Mouse (Mus musculus) neural tube, embryonic 12.5 days (tissue): ENCODE measurements around the gene F2r. TPM values are rescaled to one million over a fixed set of nuclear protein-coding genes. Genes with fewer than 3 reads are reported as not detected.
A peak's percentile ranks its signal among the peaks of the same experiment; 100 is the strongest.

ENCODE experiments used
- ATAC-seq: fragments of 200-750 bp; cut with Nextera tagmentation; 2 replicates; pipeline ENCODE4 v1.8.0; 2017; ENCODE audit warnings: low read depth, mild to moderate bottlenecking, moderate TSS enrichment, moderate library complexity; ENCODE audit not compliant: low FRiP score
- H3K27ac ChIP-seq: fragments of 300-500 bp; sonication (generic); 2 replicates; pipeline ENCODE4 v1.5.1; 2016
- H3K27me3 ChIP-seq: fragments of 300-500 bp; sonication (generic); replicated peaks from 2 replicates; pipeline ENCODE4 v1.6.1; 2016; ENCODE audit warnings: mild to moderate bottlenecking
- H3K36me3 ChIP-seq: fragments of 300-500 bp; sonication (generic); 2 replicates; pipeline ENCODE4 v1.6.1; 2016; ENCODE audit warnings: mild to moderate bottlenecking
- H3K4me1 ChIP-seq: fragments of 300-500 bp; sonication (generic); 2 replicates; pipeline ENCODE4 v1.6.1; 2016
- H3K4me2 ChIP-seq: fragments of 300-500 bp; sonication (generic); replicated peaks from 2 replicates; pipeline ENCODE4 v1.6.1; 2016; ENCODE audit warnings: mild to moderate bottlenecking
- H3K4me3 ChIP-seq: fragments of 300-500 bp; sonication (generic); 2 replicates; pipeline ENCODE4 v1.5.1; 2016
- H3K9ac ChIP-seq: fragments of 300-500 bp; sonication (generic); 2 replicates; pipeline ENCODE4 v1.6.1; 2016; ENCODE audit warnings: mild to moderate bottlenecking
- H3K9me3 ChIP-seq: fragments of 300-500 bp; sonication (generic); 2 replicates; pipeline ENCODE4 v1.6.1; 2016; ENCODE audit warnings: mild to moderate bottlenecking
- WGBS: fragments of 180-500 bp; shearing (Covaris S2); methylation state at CpG from one replicate; pipeline ENCODE4 v1.1.7; 2016; 5-methylcytosine and 5-hydroxymethylcytosine counted together
- polyA plus RNA-seq: library from polyadenylated mRNA; unstranded; fragments of >200 nt; fragmentation: Nextera tagmentation; extraction: Ambion mirVana; gene quantifications from 2 replicates; pipeline ENCODE4 v1.2.1, GENCODE M21; 2016

The F2r gene
- polyA plus RNA-seq, 1 experiment from 2014 or later, result 118 TPM

- no peaks in the 10 kb centered on the region for H3K9me3 ChIP-seq
- H3K27ac ChIP-seq, result no peak overlapping the region
- no peaks in the 10 kb centered on the region for H3K27me3 ChIP-seq
- H3K4me3 ChIP-seq, result no peak overlapping the region
- H3K9ac ChIP-seq, result no peak overlapping the region
- 69% methylated on average over 7 of the region's 7 CpGs for WGBS
- no peak for ATAC-seq
- H3K36me3 ChIP-seq, result no peaks in the 10 kb centered on the region
- peaks cover 8% of the 10 kb centered on the region for H3K4me1 ChIP-seq
- no peak overlapping the region for H3K4me2 ChIP-seq
Measured at GRCm38 (mm10) chr13:95643740-95644139, 25.5 kb upstream of the F2r start.

- no peak overlapping the region for H3K27ac ChIP-seq
- no peak overlapping the region for H3K9ac ChIP-seq
- H3K4me1 ChIP-seq, result peaks cover 13% of the 10 kb centered on the region
- no peak overlapping the region for H3K4me2 ChIP-seq
- no peaks in the 10 kb centered on the region for H3K27me3 ChIP-seq
- no peak for ATAC-seq
- no peak overlapping the region for H3K4me3 ChIP-seq
- 90% methylated on average over 17 of the region's 17 CpGs for WGBS
- H3K36me3 ChIP-seq, result no peaks in the 10 kb centered on the region
- no peaks in the 10 kb centered on the region for H3K9me3 ChIP-seq
Measured at GRCm38 (mm10) chr13:95641061-95641986, 23.0 kb upstream of the F2r start.

GRCm38 (mm10) chr13:95640408-95640807 is 22.1 kb upstream of the F2r start:
- Histone ChIP-seq H3K36me3 (no peaks in the 10 kb centered on the region), H3K4me2 (no peak overlapping the region), H3K4me3 (no peak overlapping the region), H3K27ac (no peak overlapping the region), H3K9ac (no peak overlapping the region), H3K27me3 (no peaks in the 10 kb centered on the region), H3K9me3 (no peaks in the 10 kb centered on the region), H3K4me1 (peaks cover 13% of the 10 kb centered on the region)
- no peak for ATAC-seq
- WGBS, result 97% methylated on average over 1 of the region's 1 CpGs

- no peak overlapping the region for H3K4me2 ChIP-seq
- no peaks in the 10 kb centered on the region for H3K9me3 ChIP-seq
- H3K36me3 ChIP-seq, result 0 out of 2 replicates have a peak, but pooled peaks cover 3% of the 10 kb centered on the region
- peaks cover 13% of the 10 kb centered on the region for H3K4me1 ChIP-seq
- WGBS, result 83% methylated on average over 15 of the region's 15 CpGs
- peak; percentile 69 for ATAC-seq
- H3K27me3 ChIP-seq, result no peaks in the 10 kb centered on the region
- H3K9ac ChIP-seq, result no peak overlapping the region
- no peak overlapping the region for H3K27ac ChIP-seq
- H3K4me3 ChIP-seq, result no peak overlapping the region
Measured at GRCm38 (mm10) chr13:95639336-95640116, 21.2 kb upstream of the F2r start.

- Histone ChIP-seq H3K9ac (no peak overlapping the region), H3K4me1 (peaks cover 13% of the 10 kb centered on the region), H3K27ac (peak overlapping the region; percentile 12; the same call in 1 of the 2 replicates), H3K4me3 (no peak overlapping the region), H3K36me3 (0 out of 2 replicates have a peak, but pooled peaks cover 3% of the 10 kb centered on the region), H3K4me2 (no peak overlapping the region), H3K27me3 (no peaks in the 10 kb centered on the region), H3K9me3 (no peaks in the 10 kb centered on the region)
- ATAC-seq, result no peak
- 40% methylated on average over 5 of the region's 5 CpGs for WGBS
Measured at GRCm38 (mm10) chr13:95638894-95639293, 20.6 kb upstream of the F2r start.

GRCm38 (mm10) chr13:95637737-95638136 is 19.4 kb upstream of the F2r start:
- WGBS, result 82% methylated on average over 10 of the region's 10 CpGs
- Histone ChIP-seq H3K36me3 (0 out of 2 replicates have a peak, but pooled peaks cover 3% of the 10 kb centered on the region), H3K4me1 (peaks cover 13% of the 10 kb centered on the region), H3K27me3 (no peaks in the 10 kb centered on the region), H3K4me3 (no peak overlapping the region), H3K4me2 (no peak overlapping the region), H3K9ac (no peak overlapping the region), H3K9me3 (no peaks in the 10 kb centered on the region), H3K27ac (no peak overlapping the region)
- no peak for ATAC-seq

GRCm38 (mm10) chr13:95635301-95635700 is 17.0 kb upstream of the F2r start:
- no peak overlapping the region for H3K27ac ChIP-seq
- no peak overlapping the region for H3K4me2 ChIP-seq
- H3K4me3 ChIP-seq, result no peak overlapping the region
- H3K27me3 ChIP-seq, result no peaks in the 10 kb centered on the region
- H3K4me1 ChIP-seq, result peaks cover 13% of the 10 kb centered on the region
- H3K9me3 ChIP-seq, result no peaks in the 10 kb centered on the region
- WGBS, result 92% methylated on average over 12 of the region's 12 CpGs
- H3K9ac ChIP-seq, result no peak overlapping the region
- ATAC-seq, result no peak
- peaks cover 10% of the 10 kb centered on the region; the same call in 1 of the 2 replicates for H3K36me3 ChIP-seq

- H3K9me3 ChIP-seq, result no peaks in the 10 kb centered on the region
- H3K4me2 ChIP-seq, result no peak overlapping the region
- peaks cover 18% of the 10 kb centered on the region; the same call in 1 of the 2 replicates for H3K36me3 ChIP-seq
- H3K4me3 ChIP-seq, result no peak overlapping the region
- H3K9ac ChIP-seq, result no peak overlapping the region
- H3K27me3 ChIP-seq, result no peaks in the 10 kb centered on the region
- no peak for ATAC-seq
- no peak overlapping the region for H3K27ac ChIP-seq
- 15% methylated on average over 2 of the region's 2 CpGs for WGBS
- peaks cover 13% of the 10 kb centered on the region for H3K4me1 ChIP-seq
Measured at GRCm38 (mm10) chr13:95634451-95634850, 16.2 kb upstream of the F2r start.

GRCm38 (mm10) chr13:95633384-95633783 is 15.1 kb upstream of the F2r start:
- no peaks in the 10 kb centered on the region for H3K9me3 ChIP-seq
- no peak for ATAC-seq
- 77% methylated on average over 2 of the region's 2 CpGs for WGBS
- no peak overlapping the region for H3K27ac ChIP-seq
- H3K27me3 ChIP-seq, result no peaks in the 10 kb centered on the region
- H3K4me1 ChIP-seq, result peaks cover 6% of the 10 kb centered on the region; the same call in 1 of the 2 replicates
- peaks cover 23% of the 10 kb centered on the region; the same call in 1 of the 2 replicates for H3K36me3 ChIP-seq
- H3K4me3 ChIP-seq, result no peak overlapping the region
- no peak overlapping the region for H3K9ac ChIP-seq
- H3K4me2 ChIP-seq, result no peak overlapping the region

GRCm38 (mm10) chr13:95632144-95632543 is 13.9 kb upstream of the F2r start:
- Histone ChIP-seq H3K4me3 (no peak overlapping the region), H3K4me2 (no peak overlapping the region), H3K36me3 (peaks cover 29% of the 10 kb centered on the region), H3K4me1 (no peaks in the 10 kb centered on the region), H3K27me3 (no peaks in the 10 kb centered on the region), H3K9me3 (no peaks in the 10 kb centered on the region), H3K27ac (no peak overlapping the region), H3K9ac (no peak overlapping the region)
- no peak for ATAC-seq
- WGBS, result 93% methylated on average over 6 of the region's 6 CpGs

GRCm38 (mm10) chr13:95630747-95631146 is 12.5 kb upstream of the F2r start:
- H3K9me3 ChIP-seq, result no peaks in the 10 kb centered on the region
- no peak overlapping the region for H3K4me3 ChIP-seq
- ATAC-seq, result no peak
- no peaks in the 10 kb centered on the region for H3K27me3 ChIP-seq
- H3K36me3 ChIP-seq, result peaks cover 29% of the 10 kb centered on the region
- no peak overlapping the region for H3K9ac ChIP-seq
- WGBS, result 78% methylated on average over 2 of the region's 2 CpGs
- H3K4me2 ChIP-seq, result no peak overlapping the region
- H3K27ac ChIP-seq, result no peak overlapping the region
- H3K4me1 ChIP-seq, result no peaks in the 10 kb centered on the region

- no peak for ATAC-seq
- Histone ChIP-seq H3K9ac (no peak overlapping the region), H3K27ac (no peak overlapping the region), H3K27me3 (no peaks in the 10 kb centered on the region), H3K36me3 (peaks cover 26% of the 10 kb centered on the region), H3K4me3 (no peak overlapping the region), H3K9me3 (no peaks in the 10 kb centered on the region), H3K4me2 (no peak overlapping the region), H3K4me1 (no peaks in the 10 kb centered on the region)
- WGBS, result 88% methylated on average over 10 of the region's 10 CpGs
Measured at GRCm38 (mm10) chr13:95629751-95630150, 11.5 kb upstream of the F2r start.
